Mouse (Mus musculus) cortical plate, adult 2 months (tissue): Measurements from ENCODE around the gene Sprr2h. TPM values are rescaled to one million over a fixed set of nuclear protein-coding genes. Genes with fewer than 3 reads are reported as not detected.

Experiments
- H3K27ac ChIP-seq: fragments of 200-500 bp; 2 replicates; pipeline ENCODE4 v1.5.1; 2012; ENCODE audit warnings: low read length, control low read depth, inconsistent platforms; ENCODE audit not compliant: insufficient read depth
- H3K4me1 ChIP-seq: fragments of 200-500 bp; 2 replicates; pipeline ENCODE4 v1.6.1; 2011; ENCODE audit warnings: low read length; ENCODE audit not compliant: control insufficient read depth, insufficient read depth
- H3K4me3 ChIP-seq: fragments of 200-500 bp; 2 replicates; pipeline ENCODE4 v1.5.1; 2011; ENCODE audit warnings: mild to moderate bottlenecking, low read length, control low read depth; ENCODE audit not compliant: insufficient read depth
- CTCF ChIP-seq: fragments of 200-500 bp; IDR thresholded peaks from 2 replicates; pipeline ENCODE4 v1.5.1; 2011; ENCODE audit warnings: mild to moderate bottlenecking, control low read depth, low read length; ENCODE audit not compliant: insufficient read depth; ENCODE audit errors: extremely low read depth
- POLR2A ChIP-seq: fragments of 200-500 bp; IDR thresholded peaks from 2 replicates; pipeline ENCODE4 v1.6.1; 2011; ENCODE audit warnings: mild to moderate bottlenecking, low read length, control low read depth; ENCODE audit not compliant: insufficient read depth; ENCODE audit errors: extremely low read depth
- polyA plus RNA-seq: library from polyadenylated mRNA; depleted of rRNA; stranded (reverse); fragments of >200 nt; gene quantifications from 2 replicates; pipeline ENCODE4 v1.2.3, GENCODE M21; 2012; rRNA removed

Gene Sprr2h
- polyA plus RNA-seq, 1 experiment, result not detected

DNA sequence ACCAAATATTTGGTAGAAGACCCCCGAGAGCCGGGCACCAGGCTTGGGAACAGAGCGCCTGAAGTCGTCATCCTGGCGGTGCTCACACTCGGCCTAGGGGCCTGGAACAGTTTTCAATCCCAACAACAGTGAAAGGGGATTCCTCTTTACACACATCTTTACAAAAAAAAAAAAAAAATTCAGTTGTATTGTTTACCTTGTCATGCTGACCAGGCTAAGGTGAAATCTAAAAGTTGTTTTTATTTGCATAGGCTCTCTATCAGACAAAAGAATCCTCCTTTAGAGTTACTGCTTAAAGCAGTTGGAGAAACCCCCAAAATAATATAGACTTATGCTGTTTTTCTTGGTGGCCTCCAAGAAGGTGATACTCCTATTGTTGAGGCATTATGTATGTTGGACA, 43.8 kb downstream of the Sprr2h start, which contains the start of gene Gm9774:
Gene Gm9774, minus strand, starts transcription at position 101 of the 400 bp plus-strand sequence.
- Histone ChIP-seq H3K27ac (no peak within 1 kb of the TSS), H3K4me1 (no peaks in the 10 kb centered on the region), H3K4me3 (no peak within 1 kb of the TSS)
- no peak for TF ChIP-seq POLR2A
- TF ChIP-seq CTCF, result no peak

DNA sequence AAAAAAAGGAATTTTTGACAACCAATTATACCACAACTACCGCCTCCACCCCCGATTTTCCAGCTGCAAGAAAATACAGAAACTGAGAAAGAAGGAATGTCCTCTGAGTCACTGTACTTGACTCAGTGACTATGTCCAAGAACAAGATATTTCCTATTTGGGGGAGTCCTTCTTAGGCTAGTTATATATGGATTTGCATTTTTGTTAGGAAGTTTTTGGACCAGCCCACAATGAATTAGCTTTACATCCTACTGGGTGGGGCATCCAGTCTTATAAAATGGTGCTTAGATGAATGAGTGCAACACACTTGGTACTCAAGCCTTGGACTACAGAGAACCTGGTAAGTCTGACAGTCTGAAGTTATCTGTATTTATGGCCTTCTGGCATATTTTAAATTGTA, 46.8 kb downstream of the Sprr2h start, which contains the start of gene Sprr2k:
Gene Sprr2k, plus strand, starts transcription at position 301 of the 400 bp plus-strand sequence.
- Histone ChIP-seq H3K4me3 (no peak within 1 kb of the TSS), H3K4me1 (no peaks in the 10 kb centered on the region), H3K27ac (no peak within 1 kb of the TSS)
- TF ChIP-seq CTCF (no peak), POLR2A (no peak)

Other genes starting within 250 kb of the Sprr2h start
- gene Lelp1, start 242.9 kb upstream of the Sprr2h start, polyA plus RNA-seq, result not detected in 2 replicates
- gene Sprr2a1, start 169.9 kb upstream of the Sprr2h start, polyA plus RNA-seq, result 0.06 TPM in 1 of 2 replicates, not detected in the other
- 1.8 and 3.8 TPM in 2 replicates for gene Sprr2a2, start 169.8 kb upstream of the Sprr2h start, polyA plus RNA-seq
- 0.11 TPM in 1 of 2 replicates, not detected in the other for gene Sprr2a3, start 100.3 kb upstream of the Sprr2h start, polyA plus RNA-seq
- not detected in 2 replicates for gene Sprr2b, start 69.1 kb upstream of the Sprr2h start, polyA plus RNA-seq
- not detected in 2 replicates for gene Sprr2d, start 46.5 kb upstream of the Sprr2h start, polyA plus RNA-seq
- gene Sprr2e, start 33.5 kb upstream of the Sprr2h start, polyA plus RNA-seq, result not detected in 2 replicates
- gene Sprr2f, start 20.5 kb upstream of the Sprr2h start, polyA plus RNA-seq, result not detected in 2 replicates
- not detected in 2 replicates for gene Sprr2i, start 22.3 kb downstream of the Sprr2h start, polyA plus RNA-seq
- gene Sprr2j-ps, start 32.4 kb downstream of the Sprr2h start, polyA plus RNA-seq, result not detected in 2 replicates
- 11.5 TPM in 2 replicates for gene Gm9774, start 43.7 kb downstream of the Sprr2h start, polyA plus RNA-seq
- not detected in 2 replicates for gene Sprr2k, start 46.9 kb downstream of the Sprr2h start, polyA plus RNA-seq
- not detected in 2 replicates for gene Sprr1b, start 53.1 kb downstream of the Sprr2h start, polyA plus RNA-seq
- not detected in 2 replicates for gene Sprr3, start 73.0 kb downstream of the Sprr2h start, polyA plus RNA-seq
- gene Sprr1a, start 100.2 kb downstream of the Sprr2h start, polyA plus RNA-seq, result 0.26 and 0.42 TPM in 2 replicates
- gene Sprr4, start 114.8 kb downstream of the Sprr2h start, polyA plus RNA-seq, result not detected in 2 replicates
- gene 2310046K23Rik, start 148.8 kb downstream of the Sprr2h start, polyA plus RNA-seq, result not detected in 2 replicates
- gene Ivl, start 188.1 kb downstream of the Sprr2h start, polyA plus RNA-seq, result not detected in 2 replicates
- not detected in 2 replicates for gene Smcp, start 203.3 kb downstream of the Sprr2h start, polyA plus RNA-seq
- not detected in 2 replicates for gene 2210017I01Rik, start 221.8 kb downstream of the Sprr2h start, polyA plus RNA-seq
- gene Lce6a, start 236.0 kb downstream of the Sprr2h start, polyA plus RNA-seq, result not detected in 2 replicates